ENCODE assay signal across 14 mouse cellular contexts in genomic region chr1:55029446-55029845, GRCm38 (mm10). TPM values are rescaled to one million over a fixed set of nuclear protein-coding genes. Genes with fewer than 3 reads are reported as not detected.
DNase-seq lines count a peak whose midpoint lies in the region; ATAC-seq and TF ChIP-seq lines count a peak whose summit lies in the region.
"Had no signal": no experiment of that assay in that cellular context is flagged by ENCODE, and none has a peak within 500 bp of the region (broad histone marks: within the 10 kb centered on the region; RNA-seq: fewer than 3 reads in every experiment).

No protein-coding gene starts in this region.

- no peak for ATAC-seq in heart, postnatal 0 days (ENCODE audit: insufficient read depth, low read depth)
- no peak for ATAC-seq in heart, embryonic 12.5 days (ENCODE audit: insufficient number of reproducible peaks, low FRiP score)
- no peak for ATAC-seq in liver, embryonic 12.5 days
- ATAC-seq in midbrain, embryonic 11.5 days (ENCODE audit: low FRiP score), result no peak
- ATAC-seq: forebrain, embryonic 16.5 days had no signal

- H3K9ac ChIP-seq in heart, postnatal 0 days (replicated peaks; ENCODE audit: low read depth, low read length), result no peak overlapping the region
- H3K9ac ChIP-seq in heart, embryonic 12.5 days, result no peak overlapping the region
- peak overlapping the region; percentile 61 for H3K9ac ChIP-seq in liver, embryonic 12.5 days
- no peak overlapping the region for H3K9ac ChIP-seq in midbrain, embryonic 11.5 days (ENCODE audit: low read length)
- H3K9ac ChIP-seq: embryonic facial prominence, embryonic 15.5 days had no signal

- no peak for TF ChIP-seq EP300 in heart, postnatal 0 days (IDR thresholded peaks at IDR 0.05; ENCODE audit: low read depth)

- no peaks in the 10 kb centered on the region for H3K9me3 ChIP-seq in heart, postnatal 0 days (replicated peaks; ENCODE audit: control insufficient read depth, low read length)
- no peaks in the 10 kb centered on the region for H3K9me3 ChIP-seq in heart, embryonic 12.5 days (replicated peaks)
- no peaks in the 10 kb centered on the region for H3K9me3 ChIP-seq in liver, embryonic 12.5 days (replicated peaks)
- H3K9me3 ChIP-seq in midbrain, embryonic 11.5 days (ENCODE audit: control insufficient read depth, low read length), result no peaks in the 10 kb centered on the region
- H3K9me3 ChIP-seq: embryonic facial prominence, embryonic 15.5 days had no signal

- TF ChIP-seq CTCF in heart, postnatal 0 days (IDR thresholded peaks at IDR 0.05; ENCODE audit: low read depth), result no peak

- DNase-seq in heart, postnatal 0 days (ENCODE audit: low spot score), result no peak
- peak; percentile 35 for DNase-seq in thymus, postnatal 0 days (ENCODE audit: low spot score)
- DNase-seq in thymus, postnatal 10 days (ENCODE audit: low spot score in 2 of 2), result no peak
- peak; percentile 40 for DNase-seq in thymus, postnatal 4 days
- no peak for DNase-seq in cerebellum, postnatal 4 days (ENCODE audit: low spot score in 2 of 2)
- DNase-seq in midbrain, embryonic 11.5 days (ENCODE audit: low spot score, missing footprints), result no peak
- DNase-seq: cerebellum, adult 9-10 months; left cerebral cortex, postnatal 4 days; lung, postnatal 10 days; right cerebral cortex, postnatal 14 days had no signal

- H3K36me3 ChIP-seq in heart, postnatal 0 days (replicated peaks; ENCODE audit: control insufficient read depth, insufficient read depth, low read length), result no peaks in the 10 kb centered on the region
- H3K36me3 ChIP-seq in heart, embryonic 12.5 days, result no peaks in the 10 kb centered on the region
- peaks cover 8% of the 10 kb centered on the region; the same call in 1 of the 2 replicates for H3K36me3 ChIP-seq in liver, embryonic 12.5 days
- H3K36me3 ChIP-seq in midbrain, embryonic 11.5 days (ENCODE audit: control insufficient read depth, insufficient read depth, low read length), result no peaks in the 10 kb centered on the region
- H3K36me3 ChIP-seq: embryonic facial prominence, embryonic 15.5 days had no signal

- peaks cover 5% of the 10 kb centered on the region for H3K4me1 ChIP-seq in heart, postnatal 0 days (ENCODE audit: control insufficient read depth, insufficient read depth)
- peaks cover 8% of the 10 kb centered on the region for H3K4me1 ChIP-seq in heart, embryonic 12.5 days (replicated peaks)
- peaks cover 61% of the 10 kb centered on the region for H3K4me1 ChIP-seq in liver, embryonic 12.5 days
- no peaks in the 10 kb centered on the region; the same call in none of the 2 replicates for H3K4me1 ChIP-seq in midbrain, embryonic 11.5 days (ENCODE audit: control insufficient read depth, insufficient read depth, low read length)

- 71% methylated on average over 4 of the region's 4 CpGs for WGBS in heart, postnatal 0 days
- WGBS in heart, embryonic 12.5 days, result 68% methylated on average over 4 of the region's 4 CpGs
- WGBS in liver, embryonic 12.5 days (ENCODE audit: insufficient replicate concordance), result 50% methylated on average over 4 of the region's 4 CpGs
- WGBS in midbrain, embryonic 11.5 days, result 66% methylated on average over 4 of the region's 4 CpGs

- H3K27ac ChIP-seq in heart, postnatal 0 days (ENCODE audit: low read depth), result peak overlapping the region; percentile 60; the same call in 1 of the 2 replicates
- no peak overlapping the region for H3K27ac ChIP-seq in heart, embryonic 12.5 days (ENCODE audit: poor library complexity, severe bottlenecking)
- peak overlapping the region; percentile 94; the same call in 1 of the 2 replicates for H3K27ac ChIP-seq in liver, embryonic 12.5 days
- H3K27ac ChIP-seq in midbrain, embryonic 11.5 days (ENCODE audit: low read depth, low read length), result no peak overlapping the region
- H3K27ac ChIP-seq: embryonic facial prominence, embryonic 15.5 days had no signal

- H3K27me3 ChIP-seq in heart, postnatal 0 days (ENCODE audit: control insufficient read depth, insufficient read depth, low read length), result no peaks in the 10 kb centered on the region
- H3K27me3 ChIP-seq in heart, embryonic 12.5 days (replicated peaks), result no peaks in the 10 kb centered on the region
- H3K27me3 ChIP-seq in liver, embryonic 12.5 days (replicated peaks), result no peaks in the 10 kb centered on the region
- no peaks in the 10 kb centered on the region for H3K27me3 ChIP-seq in midbrain, embryonic 11.5 days (ENCODE audit: control insufficient read depth, insufficient read depth, low read length)
- H3K27me3 ChIP-seq: embryonic facial prominence, embryonic 15.5 days had no signal

- H3K4me2 ChIP-seq in heart, postnatal 0 days (ENCODE audit: low read depth, low read length), result peak overlapping the region; percentile 49; the same call in 1 of the 2 replicates
- H3K4me2 ChIP-seq in heart, embryonic 12.5 days, result no peak overlapping the region
- peak overlapping the region; percentile 85 for H3K4me2 ChIP-seq in liver, embryonic 12.5 days
- H3K4me2 ChIP-seq in midbrain, embryonic 11.5 days, result no peak overlapping the region
- H3K4me2 ChIP-seq: embryonic facial prominence, embryonic 15.5 days had no signal

- no peak overlapping the region for H3K4me3 ChIP-seq in heart, postnatal 0 days (ENCODE audit: low read depth, low read length)
- H3K4me3 ChIP-seq in heart, embryonic 12.5 days, result no peak overlapping the region
- peak overlapping the region; percentile 47 for H3K4me3 ChIP-seq in liver, embryonic 12.5 days
- H3K4me3 ChIP-seq in midbrain, embryonic 11.5 days (ENCODE audit: low read depth, low read length), result no peak overlapping the region
- H3K4me3 ChIP-seq: embryonic facial prominence, embryonic 15.5 days had no signal

RNA-seq across cellular contexts. Expression of gene Sf3b1, which starts 2.2 kb away (rescaled TPM):
- 118 and 119 TPM in 2 replicates for total RNA-seq in heart, postnatal 0 days (2014; rRNA removed; ENCODE audit: low replicate concordance)
- 172 and 173 TPM in 2 replicates for polyA plus RNA-seq in heart, postnatal 0 days (2015; fragmentation: Nextera tagmentation; extraction: Ambion mirVana)
- 208 and 217 TPM in 2 replicates for polyA plus RNA-seq in heart, embryonic 12.5 days (2016; fragmentation: Nextera tagmentation; extraction: Ambion mirVana)
- 390 and 430 TPM in 2 replicates for polyA plus RNA-seq in thymus, postnatal 0 days (2015; fragmentation: Nextera tagmentation; extraction: Ambion mirVana)
- 161 and 169 TPM in 2 replicates for polyA plus RNA-seq in liver, embryonic 12.5 days (2016; fragmentation: Nextera tagmentation; extraction: Ambion mirVana)
- polyA plus RNA-seq in midbrain, embryonic 11.5 days (2014; fragmentation: Nextera tagmentation; extraction: Ambion mirVana), result 365 and 366 TPM in 2 replicates

RNA-seq across cellular contexts. Expression of gene Coq10b, which starts 23.1 kb away (rescaled TPM):
- 11.5 and 12.1 TPM in 2 replicates for total RNA-seq in heart, postnatal 0 days (2014; rRNA removed; ENCODE audit: low replicate concordance)
- polyA plus RNA-seq in heart, postnatal 0 days (2015; fragmentation: Nextera tagmentation; extraction: Ambion mirVana), result 28.9 and 32.2 TPM in 2 replicates
- 23.1 and 25.3 TPM in 2 replicates for polyA plus RNA-seq in heart, embryonic 12.5 days (2016; fragmentation: Nextera tagmentation; extraction: Ambion mirVana)
- polyA plus RNA-seq in thymus, postnatal 0 days (2015; fragmentation: Nextera tagmentation; extraction: Ambion mirVana), result 18.6 and 19.9 TPM in 2 replicates
- polyA plus RNA-seq in liver, embryonic 12.5 days (2016; fragmentation: Nextera tagmentation; extraction: Ambion mirVana), result 19.5 TPM in 2 replicates
- 33.8 and 38.3 TPM in 2 replicates for polyA plus RNA-seq in midbrain, embryonic 11.5 days (2014; fragmentation: Nextera tagmentation; extraction: Ambion mirVana)

RNA-seq across cellular contexts. Expression of gene Hspe1, which starts 58.5 kb away (rescaled TPM):
- 89.3 and 108 TPM in 2 replicates for total RNA-seq in heart, postnatal 0 days (2014; rRNA removed; ENCODE audit: low replicate concordance)
- 350 and 362 TPM in 2 replicates for polyA plus RNA-seq in heart, postnatal 0 days (2015; fragmentation: Nextera tagmentation; extraction: Ambion mirVana)
- 427 and 428 TPM in 2 replicates for polyA plus RNA-seq in heart, embryonic 12.5 days (2016; fragmentation: Nextera tagmentation; extraction: Ambion mirVana)
- 316 and 385 TPM in 2 replicates for polyA plus RNA-seq in thymus, postnatal 0 days (2015; fragmentation: Nextera tagmentation; extraction: Ambion mirVana)
- polyA plus RNA-seq in liver, embryonic 12.5 days (2016; fragmentation: Nextera tagmentation; extraction: Ambion mirVana), result 637 and 645 TPM in 2 replicates
- polyA plus RNA-seq in midbrain, embryonic 11.5 days (2014; fragmentation: Nextera tagmentation; extraction: Ambion mirVana), result 517 and 525 TPM in 2 replicates

RNA-seq across cellular contexts. Expression of gene Hspd1, which starts 58.6 kb away (rescaled TPM):
- 114 and 139 TPM in 2 replicates for total RNA-seq in heart, postnatal 0 days (2014; rRNA removed; ENCODE audit: low replicate concordance)
- 394 and 397 TPM in 2 replicates for polyA plus RNA-seq in heart, postnatal 0 days (2015; fragmentation: Nextera tagmentation; extraction: Ambion mirVana)
- polyA plus RNA-seq in heart, embryonic 12.5 days (2016; fragmentation: Nextera tagmentation; extraction: Ambion mirVana), result 562 and 569 TPM in 2 replicates
- polyA plus RNA-seq in thymus, postnatal 0 days (2015; fragmentation: Nextera tagmentation; extraction: Ambion mirVana), result 258 and 291 TPM in 2 replicates
- 563 and 590 TPM in 2 replicates for polyA plus RNA-seq in liver, embryonic 12.5 days (2016; fragmentation: Nextera tagmentation; extraction: Ambion mirVana)
- 409 and 425 TPM in 2 replicates for polyA plus RNA-seq in midbrain, embryonic 11.5 days (2014; fragmentation: Nextera tagmentation; extraction: Ambion mirVana)

Comparison
In these comparisons a context has a peak if more than half of its experiments do, and no peak if none do; other contexts are left out.
1. DNase-seq: peak in thymus, postnatal 0 days (single experiment) and thymus, postnatal 4 days (single experiment); none in heart, postnatal 0 days (single experiment), thymus, postnatal 10 days (0 of 2), cerebellum, postnatal 4 days (0 of 2) and midbrain, embryonic 11.5 days (single experiment).
2. H3K27ac ChIP-seq: peak in heart, postnatal 0 days (single experiment) and liver, embryonic 12.5 days (single experiment); none in heart, embryonic 12.5 days (single experiment) and midbrain, embryonic 11.5 days (single experiment).
3. H3K4me2 ChIP-seq: peak in heart, postnatal 0 days (single experiment) and liver, embryonic 12.5 days (single experiment); none in heart, embryonic 12.5 days (single experiment) and midbrain, embryonic 11.5 days (single experiment).